Mouse (Mus musculus) CH12.LX (cell line): Measurements from ENCODE around the gene Tmed2. TPM values are rescaled to one million over a fixed set of nuclear protein-coding genes. Genes with fewer than 3 reads are reported as not detected.

Experiments used
- DNase-seq: peaks from one replicate; pipeline ENCODE4 v3.0.0-alpha.2; 2013; ENCODE audit errors: extremely low read depth
- H3K27ac ChIP-seq: 2 replicates; pipeline ENCODE4 v1.5.1; 2012; ENCODE audit warnings: low read depth, mild to moderate bottlenecking, control low read depth, moderate library complexity; ENCODE audit not compliant: insufficient read depth
- H3K27me3 ChIP-seq: replicated peaks from 2 replicates; pipeline ENCODE3; 2012; ENCODE audit warnings: inconsistent platforms
- H3K36me3 ChIP-seq, 2 experiments: replicated peaks in 1 of 2; 2 replicates each; pipeline versions ENCODE3 to v1.6.1; 2012; ENCODE audit warnings: inconsistent platforms in 1 of 2, low read length in 1 of 2, mild to moderate bottlenecking in 1 of 2, mixed read lengths in 1 of 2, moderate library complexity in 1 of 2; ENCODE audit not compliant: control insufficient read depth in 1 of 2, insufficient read depth in 1 of 2
- H3K4me1 ChIP-seq, 2 experiments: 2 replicates each; pipeline ENCODE4 v1.6.1; 2012; ENCODE audit warnings: inconsistent platforms in 1 of 2, moderate library complexity in 1 of 2; ENCODE audit not compliant: insufficient read depth in 2 of 2, control insufficient read depth in 1 of 2
- H3K4me2 ChIP-seq: 2 replicates; pipeline ENCODE4 v1.6.1; 2012; ENCODE audit warnings: low read depth, mild to moderate bottlenecking, control low read depth; ENCODE audit not compliant: poor library complexity, insufficient read depth, severe bottlenecking
- H3K4me3 ChIP-seq, 3 experiments: fragments of 150-350 bp in 1 of 3; sonication (generic) in 1 of 3; replicated peaks in 1 of 3; 2 replicates each; pipeline versions ENCODE3 to v1.5.1; 2011 to 2012; ENCODE audit warnings: low read depth in 2 of 3, low read length in 2 of 3, mild to moderate bottlenecking in 2 of 3, moderate library complexity in 2 of 3, control low read depth in 1 of 3, improper control_type of control experiment in 1 of 3, inconsistent platforms in 1 of 3, mixed read lengths in 1 of 3; ENCODE audit not compliant: poor library complexity in 1 of 3
- H3K79me2 ChIP-seq: replicated peaks from 2 replicates; pipeline ENCODE4 v1.6.1; 2012; ENCODE audit warnings: mild to moderate bottlenecking, moderate library complexity; ENCODE audit not compliant: control insufficient read depth, poor library complexity, insufficient read depth, severe bottlenecking; ENCODE audit errors: extremely low read depth
- H3K9ac ChIP-seq: 2 replicates; pipeline ENCODE4 v1.6.1; 2012; ENCODE audit warnings: low read depth, mild to moderate bottlenecking, control low read depth, moderate library complexity; ENCODE audit not compliant: insufficient read depth
- H3K9me3 ChIP-seq: replicated peaks from 2 replicates; pipeline ENCODE3; 2012; ENCODE audit warnings: low read length, inconsistent platforms, mixed read lengths
- CHD1 ChIP-seq: IDR thresholded peaks from 2 replicates; pipeline ENCODE4 v1.6.1; 2012; ENCODE audit warnings: low read depth, low read length, improper control_type of control experiment, inconsistent platforms
- CHD2 ChIP-seq: IDR thresholded peaks from 2 replicates; pipeline ENCODE4 v1.6.1; 2011; ENCODE audit warnings: low read length, improper control_type of control experiment
- CTCF ChIP-seq, 2 experiments: IDR thresholded peaks in 1 of 2; conservative IDR thresholded peaks in 1 of 2; 2 replicates each; pipeline ENCODE4 v1.5.1; 2011 to 2012; ENCODE audit warnings: low read depth in 2 of 2, low read length in 2 of 2, improper control_type of control experiment in 1 of 2, inconsistent platforms in 1 of 2, mild to moderate bottlenecking in 1 of 2, moderate library complexity in 1 of 2
- E2F4 ChIP-seq: IDR thresholded peaks from 2 replicates; pipeline ENCODE4 v1.6.1; 2011; ENCODE audit warnings: low read depth, low read length, improper control_type of control experiment; ENCODE audit not compliant: insufficient replicate concordance
- ELF1 ChIP-seq: IDR thresholded peaks from 2 replicates; pipeline ENCODE4 v1.6.1; 2014; ENCODE audit warnings: low read depth, mild to moderate bottlenecking, inconsistent platforms, low read length, improper control_type of control experiment
- EP300 ChIP-seq: IDR thresholded peaks from 2 replicates; pipeline ENCODE4 v1.6.1; 2011; ENCODE audit warnings: low read length, improper control_type of control experiment
- ETS1 ChIP-seq: conservative IDR thresholded peaks from 2 replicates; pipeline ENCODE4 v1.6.1; 2012; ENCODE audit warnings: low read depth, mild to moderate bottlenecking, inconsistent platforms, low read length, improper control_type of control experiment, moderate library complexity
- GABPA ChIP-seq: IDR thresholded peaks from 2 replicates; pipeline ENCODE4 v1.6.1; 2012; ENCODE audit warnings: low read depth, low read length, improper control_type of control experiment, inconsistent platforms; ENCODE audit not compliant: insufficient replicate concordance
- JUN ChIP-seq: IDR thresholded peaks from 2 replicates; pipeline ENCODE4 v1.6.1; 2011; ENCODE audit warnings: low read depth, mild to moderate bottlenecking, low read length, improper control_type of control experiment, moderate library complexity; ENCODE audit not compliant: insufficient read depth
- JUND ChIP-seq: conservative IDR thresholded peaks from 2 replicates; pipeline ENCODE4 v1.6.1; 2011; ENCODE audit warnings: low read depth, low read length, improper control_type of control experiment
- KAT2A ChIP-seq: IDR thresholded peaks from 2 replicates; pipeline ENCODE4 v1.6.1; 2012; ENCODE audit warnings: low read length, improper control_type of control experiment, inconsistent platforms; ENCODE audit not compliant: insufficient replicate concordance
- MAFK ChIP-seq: IDR thresholded peaks from 2 replicates; pipeline ENCODE4 v1.6.1; 2011; ENCODE audit warnings: low read length, improper control_type of control experiment; ENCODE audit not compliant: insufficient replicate concordance
- MEF2A ChIP-seq: IDR thresholded peaks from 2 replicates; pipeline ENCODE4 v1.6.1; 2014; ENCODE audit warnings: low read depth, mild to moderate bottlenecking, inconsistent platforms, low read length, improper control_type of control experiment, borderline replicate concordance
- MXI1 ChIP-seq: IDR thresholded peaks from 2 replicates; pipeline ENCODE4 v1.6.1; 2011; ENCODE audit warnings: mild to moderate bottlenecking, low read depth, low read length, improper control_type of control experiment
- MYC ChIP-seq: IDR thresholded peaks from 2 replicates; pipeline ENCODE4 v1.6.1; 2011; ENCODE audit warnings: low read depth, mild to moderate bottlenecking, improper control_type of control experiment, low read length
- NELFE ChIP-seq: IDR thresholded peaks from 2 replicates; pipeline ENCODE4 v1.6.1; 2011; ENCODE audit warnings: low read depth, low read length, improper control_type of control experiment
- NRF1 ChIP-seq: IDR thresholded peaks from 2 replicates; pipeline ENCODE4 v1.6.1; 2014; ENCODE audit warnings: low read depth, mild to moderate bottlenecking, inconsistent platforms, low read length, improper control_type of control experiment, moderate library complexity
- PAX5 ChIP-seq: IDR thresholded peaks from 2 replicates; pipeline ENCODE4 v1.6.1; 2012; ENCODE audit warnings: low read length, inconsistent platforms, mixed read lengths
- POLR2A ChIP-seq: IDR thresholded peaks from 2 replicates; pipeline ENCODE4 v1.6.1; 2011; ENCODE audit warnings: low read depth, mild to moderate bottlenecking, improper control_type of control experiment, low read length
- RAD21 ChIP-seq: IDR thresholded peaks from 2 replicates; pipeline ENCODE4 v1.6.1; 2011; ENCODE audit warnings: low read depth, mild to moderate bottlenecking, low read length, improper control_type of control experiment, moderate library complexity
- SIN3A ChIP-seq: IDR thresholded peaks from 2 replicates; pipeline ENCODE4 v1.6.1; 2012; ENCODE audit warnings: low read length, improper control_type of control experiment, inconsistent platforms
- SMC3 ChIP-seq: IDR thresholded peaks from 2 replicates; pipeline ENCODE4 v1.6.1; 2011; ENCODE audit warnings: low read depth, low read length, improper control_type of control experiment
- TBP ChIP-seq: conservative IDR thresholded peaks from 2 replicates; pipeline ENCODE4 v1.6.1; 2011; ENCODE audit warnings: low read depth, low read length, improper control_type of control experiment
- TCF12 ChIP-seq: IDR thresholded peaks from 2 replicates; pipeline ENCODE4 v1.6.1; 2014; ENCODE audit warnings: low read depth, mild to moderate bottlenecking, inconsistent platforms, low read length, improper control_type of control experiment
- UBTF ChIP-seq: IDR thresholded peaks from 2 replicates; pipeline ENCODE4 v1.6.1; 2012; ENCODE audit warnings: low read depth, mild to moderate bottlenecking, inconsistent platforms, low read length, improper control_type of control experiment, moderate library complexity
- USF1 ChIP-seq: IDR thresholded peaks from 2 replicates; pipeline ENCODE4 v1.6.1; 2014; ENCODE audit warnings: low read depth, mild to moderate bottlenecking, inconsistent platforms, low read length, improper control_type of control experiment
- USF2 ChIP-seq: conservative IDR thresholded peaks from 2 replicates; pipeline ENCODE4 v1.6.1; 2011; ENCODE audit warnings: low read depth, low read length, improper control_type of control experiment
- ZC3H11A ChIP-seq: IDR thresholded peaks from 2 replicates; pipeline ENCODE4 v1.6.1; 2012; ENCODE audit warnings: low read depth, mild to moderate bottlenecking, inconsistent platforms, low read length, improper control_type of control experiment
- ZKSCAN1 ChIP-seq: IDR thresholded peaks from 2 replicates; pipeline ENCODE4 v1.6.1; 2012; ENCODE audit warnings: low read depth, inconsistent platforms, low read length, improper control_type of control experiment, borderline replicate concordance
- ZMIZ1 ChIP-seq: IDR thresholded peaks from 2 replicates; pipeline ENCODE4 v1.6.1; 2012; ENCODE audit warnings: low read depth, mild to moderate bottlenecking, inconsistent platforms, low read length, improper control_type of control experiment
- dilution Hi-C: fragments of 300-500 bp; cut with MboI; formaldehyde crosslinking; loops from 2 replicates; pipeline ENCODE4 v1.14.3; 2020; ENCODE audit warnings: low sequenced_read_pairs; ENCODE audit not compliant: extremely low pct_unique_long_range_greater_than_20kb, extremely low pct_ligation_motif_present
- in situ Hi-C: fragments of 300-500 bp; cut with MboI; formaldehyde crosslinking; loops from 3 replicates; pipeline ENCODE4 v1.14.3; 2019; ENCODE audit warnings: low sequenced_read_pairs, low pct_ligation_motif_present, low pct_unique_long_range_greater_than_20kb, mixed read lengths
- polyA plus RNA-seq: library from polyadenylated mRNA; unstranded; fragments of >175 nt; gene quantifications from 2 replicates; pipeline ENCODE4 v1.2.1, GENCODE M21; 2012; ENCODE audit warnings: low read depth; ENCODE audit not compliant: insufficient read length
- total RNA-seq, 2 experiments: library from RNA; depleted of rRNA; stranded (reverse); fragments of 300-350 nt in 1 of 2; fragments of >200 nt in 1 of 2; gene quantifications; 2 replicates each; pipeline ENCODE4 v1.2.3; 2012 to 2014

Tmed2 gene
- total and polyA plus RNA-seq, 3 experiments = 205 to 769 (median 301) TPM

DNA sequence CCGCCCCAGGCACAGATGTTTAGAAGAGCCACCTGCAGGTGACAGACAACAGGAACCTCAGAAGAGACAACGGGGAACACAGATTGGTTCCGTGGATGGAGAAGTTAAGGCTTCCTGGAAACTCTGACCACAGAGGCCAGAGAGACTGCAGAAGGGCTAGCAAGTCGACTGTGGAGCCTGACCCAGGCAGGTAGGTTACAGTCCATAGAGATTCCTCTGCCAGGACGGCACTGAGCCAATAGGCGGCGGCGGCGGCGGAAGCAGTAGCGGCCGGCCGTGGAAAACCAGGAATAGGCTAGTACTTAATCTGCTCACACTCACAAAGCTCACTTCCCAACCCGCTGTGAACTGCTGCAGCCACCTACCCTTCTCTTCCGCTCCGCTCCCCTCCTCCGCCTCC lies 3.7 kb upstream of the Tmed2 start:
- peak; percentile 75 for DNase-seq
- Histone ChIP-seq H3K4me1 (peaks cover 3 to 26% of the 10 kb centered on the region in 2 experiments; a peak in 3 of 4 replicates), H3K27me3 (peaks cover 3% of the 10 kb centered on the region), H3K27ac (peak overlapping the region; percentile 34), H3K4me3 (peak overlapping the region; percentile 40 to 53 (median 48)), H3K9me3 (no peaks in the 10 kb centered on the region), H3K9ac (peak overlapping the region; percentile 46), H3K36me3 (no peaks in the 10 kb centered on the region), H3K4me2 (peak overlapping the region; percentile 94), H3K79me2 (peaks cover 9% of the 10 kb centered on the region)
- in situ Hi-C loops (no loop called here), dilution Hi-C loops (no loop called here)
- TF ChIP-seq POLR2A (peak; percentile 49), SIN3A (no peak), USF2 (no peak), TCF12 (peak; percentile 68), ETS1 (peak; percentile 42), EP300 (peak; percentile 68; the same call in 1 of the 2 replicates), NELFE (no peak), E2F4 (no peak)

GRCm38 (mm10) chr5:124538813-124539792 lies 1.4 kb upstream of the Tmed2 start:
- Histone ChIP-seq H3K9ac (no peak overlapping the region), H3K4me2 (no peak overlapping the region), H3K27me3 (no peaks in the 10 kb centered on the region), H3K9me3 (no peaks in the 10 kb centered on the region), H3K4me3 (no peak overlapping the region), H3K4me1 (peaks cover 4 to 47% of the 10 kb centered on the region in 2 experiments; a peak in 3 of 4 replicates), H3K79me2 (peaks cover 33% of the 10 kb centered on the region), H3K27ac (peak overlapping the region; percentile 38), H3K36me3 (peaks cover 7 to 19% of the 10 kb centered on the region in 2 experiments)
- in situ Hi-C loops = no loop called here
- dilution Hi-C loops = no loop called here
- peak; percentile 89 for DNase-seq
- TF ChIP-seq JUN (no peak), MXI1 (no peak), USF2 (no peak), RAD21 (peak; percentile 95), JUND (no peak), TBP (peak; percentile 72), UBTF (no peak), PAX5 (no peak), NRF1 (no peak), CHD2 (no peak), MYC (no peak), EP300 (no peak), MEF2A (no peak), ETS1 (no peak), NELFE (no peak), ZC3H11A (peak; percentile 61), GABPA (no peak), ZKSCAN1 (no peak), CHD1 (no peak), CTCF (conservative IDR thresholded peaks at IDR 0.05 in 1 of 2, IDR thresholded peaks at IDR 0.05 in 1 of 2; ENCODE audit: low read depth in 2 of 2, low read length in 2 of 2) (peak; percentile 59 to 93), SMC3 (peak; percentile 85), SIN3A (no peak), KAT2A (no peak), MAFK (no peak), USF1 (no peak), ZMIZ1 (no peak), ELF1 (peak; percentile 9; the same call in 1 of the 2 replicates), TCF12 (no peak)
